Mouse (Mus musculus) CH12.LX (cell line): ENCODE data around the gene Cdk14. TPM values are rescaled to one million over a fixed set of nuclear protein-coding genes. Genes with fewer than 3 reads are reported as not detected.
A peak's percentile ranks its signal among the peaks of the same experiment; 100 is the strongest.

Experiments
- DNase-seq: peaks from one replicate; pipeline ENCODE4 v3.0.0-alpha.2; 2013; ENCODE audit errors: extremely low read depth
- H3K27ac ChIP-seq: 2 replicates; pipeline ENCODE4 v1.5.1; 2012; ENCODE audit warnings: low read depth, mild to moderate bottlenecking, control low read depth, moderate library complexity; ENCODE audit not compliant: insufficient read depth
- H3K27me3 ChIP-seq: replicated peaks from 2 replicates; pipeline ENCODE3; 2012; ENCODE audit warnings: inconsistent platforms
- H3K36me3 ChIP-seq, 2 experiments: replicated peaks in 1 of 2; 2 replicates each; pipeline versions ENCODE3 to v1.6.1; 2012; ENCODE audit warnings: inconsistent platforms in 1 of 2, low read length in 1 of 2, mild to moderate bottlenecking in 1 of 2, mixed read lengths in 1 of 2, moderate library complexity in 1 of 2; ENCODE audit not compliant: control insufficient read depth in 1 of 2, insufficient read depth in 1 of 2
- H3K4me1 ChIP-seq, 2 experiments: 2 replicates each; pipeline ENCODE4 v1.6.1; 2012; ENCODE audit warnings: inconsistent platforms in 1 of 2, moderate library complexity in 1 of 2; ENCODE audit not compliant: insufficient read depth in 2 of 2, control insufficient read depth in 1 of 2
- H3K4me2 ChIP-seq: 2 replicates; pipeline ENCODE4 v1.6.1; 2012; ENCODE audit warnings: low read depth, mild to moderate bottlenecking, control low read depth; ENCODE audit not compliant: poor library complexity, insufficient read depth, severe bottlenecking
- H3K4me3 ChIP-seq, 3 experiments: fragments of 150-350 bp in 1 of 3; sonication (generic) in 1 of 3; replicated peaks in 1 of 3; 2 replicates each; pipeline versions ENCODE3 to v1.5.1; 2011 to 2012; ENCODE audit warnings: low read depth in 2 of 3, low read length in 2 of 3, mild to moderate bottlenecking in 2 of 3, moderate library complexity in 2 of 3, control low read depth in 1 of 3, improper control_type of control experiment in 1 of 3, inconsistent platforms in 1 of 3, mixed read lengths in 1 of 3; ENCODE audit not compliant: poor library complexity in 1 of 3
- H3K79me2 ChIP-seq: replicated peaks from 2 replicates; pipeline ENCODE4 v1.6.1; 2012; ENCODE audit warnings: mild to moderate bottlenecking, moderate library complexity; ENCODE audit not compliant: control insufficient read depth, poor library complexity, insufficient read depth, severe bottlenecking; ENCODE audit errors: extremely low read depth
- H3K9ac ChIP-seq: 2 replicates; pipeline ENCODE4 v1.6.1; 2012; ENCODE audit warnings: low read depth, mild to moderate bottlenecking, control low read depth, moderate library complexity; ENCODE audit not compliant: insufficient read depth
- H3K9me3 ChIP-seq: replicated peaks from 2 replicates; pipeline ENCODE3; 2012; ENCODE audit warnings: low read length, inconsistent platforms, mixed read lengths
- BHLHE40 ChIP-seq: IDR thresholded peaks from 2 replicates; pipeline ENCODE4 v1.6.1; 2011; ENCODE audit warnings: mild to moderate bottlenecking, low read depth, low read length, improper control_type of control experiment
- CHD1 ChIP-seq: IDR thresholded peaks from 2 replicates; pipeline ENCODE4 v1.6.1; 2012; ENCODE audit warnings: low read depth, low read length, improper control_type of control experiment, inconsistent platforms
- CTCF ChIP-seq, 2 experiments: IDR thresholded peaks in 1 of 2; conservative IDR thresholded peaks in 1 of 2; 2 replicates each; pipeline ENCODE4 v1.5.1; 2011 to 2012; ENCODE audit warnings: low read depth in 2 of 2, low read length in 2 of 2, improper control_type of control experiment in 1 of 2, inconsistent platforms in 1 of 2, mild to moderate bottlenecking in 1 of 2, moderate library complexity in 1 of 2
- ELF1 ChIP-seq: IDR thresholded peaks from 2 replicates; pipeline ENCODE4 v1.6.1; 2014; ENCODE audit warnings: low read depth, mild to moderate bottlenecking, inconsistent platforms, low read length, improper control_type of control experiment
- EP300 ChIP-seq: IDR thresholded peaks from 2 replicates; pipeline ENCODE4 v1.6.1; 2011; ENCODE audit warnings: low read length, improper control_type of control experiment
- HCFC1 ChIP-seq: IDR thresholded peaks from 2 replicates; pipeline ENCODE4 v1.6.1; 2012; ENCODE audit warnings: low read depth, mild to moderate bottlenecking, inconsistent platforms, low read length, improper control_type of control experiment
- IRF4 ChIP-seq: IDR thresholded peaks from 2 replicates; pipeline ENCODE4 v1.6.1; 2014; ENCODE audit warnings: low read depth, mild to moderate bottlenecking, inconsistent platforms, low read length, improper control_type of control experiment
- JUN ChIP-seq: IDR thresholded peaks from 2 replicates; pipeline ENCODE4 v1.6.1; 2011; ENCODE audit warnings: low read depth, mild to moderate bottlenecking, low read length, improper control_type of control experiment, moderate library complexity; ENCODE audit not compliant: insufficient read depth
- JUND ChIP-seq: conservative IDR thresholded peaks from 2 replicates; pipeline ENCODE4 v1.6.1; 2011; ENCODE audit warnings: low read depth, low read length, improper control_type of control experiment
- KAT2A ChIP-seq: IDR thresholded peaks from 2 replicates; pipeline ENCODE4 v1.6.1; 2012; ENCODE audit warnings: low read length, improper control_type of control experiment, inconsistent platforms; ENCODE audit not compliant: insufficient replicate concordance
- MAFK ChIP-seq: IDR thresholded peaks from 2 replicates; pipeline ENCODE4 v1.6.1; 2011; ENCODE audit warnings: low read length, improper control_type of control experiment; ENCODE audit not compliant: insufficient replicate concordance
- MAX ChIP-seq: IDR thresholded peaks from 2 replicates; pipeline ENCODE4 v1.6.1; 2011; ENCODE audit warnings: low read length, improper control_type of control experiment
- MYC ChIP-seq: IDR thresholded peaks from 2 replicates; pipeline ENCODE4 v1.6.1; 2011; ENCODE audit warnings: low read depth, mild to moderate bottlenecking, improper control_type of control experiment, low read length
- NELFE ChIP-seq: IDR thresholded peaks from 2 replicates; pipeline ENCODE4 v1.6.1; 2011; ENCODE audit warnings: low read depth, low read length, improper control_type of control experiment
- NRF1 ChIP-seq: IDR thresholded peaks from 2 replicates; pipeline ENCODE4 v1.6.1; 2014; ENCODE audit warnings: low read depth, mild to moderate bottlenecking, inconsistent platforms, low read length, improper control_type of control experiment, moderate library complexity
- PAX5 ChIP-seq: IDR thresholded peaks from 2 replicates; pipeline ENCODE4 v1.6.1; 2012; ENCODE audit warnings: low read length, inconsistent platforms, mixed read lengths
- RAD21 ChIP-seq: IDR thresholded peaks from 2 replicates; pipeline ENCODE4 v1.6.1; 2011; ENCODE audit warnings: low read depth, mild to moderate bottlenecking, low read length, improper control_type of control experiment, moderate library complexity
- RCOR1 ChIP-seq: conservative IDR thresholded peaks from 2 replicates; pipeline ENCODE4 v1.6.1; 2012; ENCODE audit warnings: low read depth, mild to moderate bottlenecking, inconsistent platforms, low read length, improper control_type of control experiment
- SIN3A ChIP-seq: IDR thresholded peaks from 2 replicates; pipeline ENCODE4 v1.6.1; 2012; ENCODE audit warnings: low read length, improper control_type of control experiment, inconsistent platforms
- TBP ChIP-seq: conservative IDR thresholded peaks from 2 replicates; pipeline ENCODE4 v1.6.1; 2011; ENCODE audit warnings: low read depth, low read length, improper control_type of control experiment
- TCF12 ChIP-seq: IDR thresholded peaks from 2 replicates; pipeline ENCODE4 v1.6.1; 2014; ENCODE audit warnings: low read depth, mild to moderate bottlenecking, inconsistent platforms, low read length, improper control_type of control experiment
- UBTF ChIP-seq: IDR thresholded peaks from 2 replicates; pipeline ENCODE4 v1.6.1; 2012; ENCODE audit warnings: low read depth, mild to moderate bottlenecking, inconsistent platforms, low read length, improper control_type of control experiment, moderate library complexity
- ZC3H11A ChIP-seq: IDR thresholded peaks from 2 replicates; pipeline ENCODE4 v1.6.1; 2012; ENCODE audit warnings: low read depth, mild to moderate bottlenecking, inconsistent platforms, low read length, improper control_type of control experiment
- ZNF384 ChIP-seq: IDR thresholded peaks from 2 replicates; pipeline ENCODE4 v1.6.1; 2012; ENCODE audit warnings: low read depth, low read length, improper control_type of control experiment, inconsistent platforms
- dilution Hi-C: fragments of 300-500 bp; cut with MboI; formaldehyde crosslinking; loops from 2 replicates; pipeline ENCODE4 v1.14.3; 2020; ENCODE audit warnings: low sequenced_read_pairs; ENCODE audit not compliant: extremely low pct_unique_long_range_greater_than_20kb, extremely low pct_ligation_motif_present
- in situ Hi-C: fragments of 300-500 bp; cut with MboI; formaldehyde crosslinking; loops from 3 replicates; pipeline ENCODE4 v1.14.3; 2019; ENCODE audit warnings: low sequenced_read_pairs, low pct_ligation_motif_present, low pct_unique_long_range_greater_than_20kb, mixed read lengths
- polyA plus RNA-seq: library from polyadenylated mRNA; unstranded; fragments of >175 nt; gene quantifications from 2 replicates; pipeline ENCODE4 v1.2.1, GENCODE M21; 2012; ENCODE audit warnings: low read depth; ENCODE audit not compliant: insufficient read length
- total RNA-seq, 2 experiments: library from RNA; depleted of rRNA; stranded (reverse); fragments of 300-350 nt in 1 of 2; fragments of >200 nt in 1 of 2; gene quantifications; 2 replicates each; pipeline ENCODE4 v1.2.3; 2012 to 2014

The Cdk14 gene
- total and polyA plus RNA-seq, 3 experiments = 3.7 to 12.0 (median 8.9) TPM

DNA sequence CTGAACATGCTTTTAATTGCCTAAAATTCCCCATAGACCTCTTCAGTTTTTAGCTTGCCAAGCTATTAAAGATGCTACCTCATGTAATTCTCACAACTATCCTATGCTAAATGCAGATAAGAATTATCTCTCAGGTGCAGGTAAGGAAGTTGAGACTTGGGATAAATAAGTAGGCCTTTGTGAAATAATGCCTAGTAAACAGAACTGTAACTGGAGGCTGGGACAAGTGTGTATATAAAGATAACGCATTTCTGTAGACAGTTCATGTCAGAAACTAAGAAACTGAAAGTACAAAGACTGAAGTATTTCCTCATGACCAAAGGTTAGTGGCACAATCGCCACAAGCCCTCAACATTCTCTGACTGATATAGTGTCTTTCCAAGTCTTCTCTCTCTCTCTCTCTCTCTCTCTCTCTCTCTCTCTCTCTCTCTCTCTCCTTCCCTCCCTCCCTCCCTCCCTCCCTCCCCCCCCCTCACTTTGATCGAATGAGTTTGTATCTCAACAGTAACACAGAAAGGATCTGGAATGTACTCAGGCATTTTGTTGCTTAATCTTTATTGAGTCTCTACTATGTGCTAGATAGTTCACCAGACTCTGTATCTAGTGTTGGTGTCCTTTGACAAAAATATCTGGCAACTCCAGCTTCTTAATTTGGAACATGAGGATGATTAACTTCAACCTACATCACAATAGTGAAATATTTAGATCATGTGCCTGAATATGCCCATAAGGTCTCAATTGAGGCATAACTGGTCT lies 233.9 kb downstream of the Cdk14 start:
- in situ Hi-C loops = no loop called here
- H3K27me3 ChIP-seq = no peaks in the 10 kb centered on the region
- dilution Hi-C loops = no loop called here
- H3K4me3 ChIP-seq = no peak overlapping the region
- peak overlapping the region; percentile 44; the same call in 1 of the 2 replicates for H3K4me2 ChIP-seq
- H3K27ac ChIP-seq = no peak overlapping the region
- no peaks in the 10 kb centered on the region for H3K9me3 ChIP-seq
- TF ChIP-seq JUND (no peak), MAFK (no peak), TCF12 (no peak), EP300 (no peak), IRF4 (no peak), RCOR1 (no peak), SIN3A (no peak), MAX (no peak), HCFC1 (no peak), UBTF (no peak), CHD1 (no peak), RAD21 (no peak), BHLHE40 (no peak), NELFE (no peak), ELF1 (no peak), PAX5 (no peak), MYC (no peak)
- TF ChIP-seq, all 38 proteins: peak for 0
- Histone ChIP-seq H3K9ac (no peak overlapping the region; the same call in 1 of the 2 replicates), H3K4me1 (no peaks in the 10 kb centered on the region; a peak in 1 of 4 replicates), H3K79me2 (no peaks in the 10 kb centered on the region), H3K36me3 (no peaks in the 10 kb centered on the region)
- no peak for DNase-seq

DNA sequence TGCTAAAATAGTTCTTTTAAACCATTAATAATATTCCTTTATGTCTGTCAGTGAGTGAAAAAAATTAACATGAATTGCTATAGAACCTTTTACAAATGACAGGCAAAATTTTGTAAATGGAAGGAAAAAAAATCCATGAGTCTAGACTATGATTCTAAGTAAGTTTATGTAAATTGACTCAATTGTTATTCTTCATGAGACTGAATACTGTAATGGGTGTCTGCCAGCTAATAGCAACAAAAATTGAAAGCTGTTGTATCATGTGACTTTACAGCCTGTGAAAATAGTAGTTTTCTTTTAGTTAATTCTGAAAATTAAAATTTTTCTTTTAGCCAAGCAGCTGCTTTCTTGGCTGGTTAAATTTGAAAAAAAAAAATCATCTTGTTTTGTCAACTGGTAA lies 234.6 kb downstream of the Cdk14 start:
- in situ Hi-C loops = no loop called here

More for the DNA sequence above, 234.6 kb downstream of the Cdk14 start:
- H3K27me3 ChIP-seq = no peaks in the 10 kb centered on the region
- TF ChIP-seq ZC3H11A (no peak), ZNF384 (no peak), KAT2A (no peak), TBP (no peak), CTCF (conservative IDR thresholded peaks at IDR 0.05 in 1 of 2, IDR thresholded peaks at IDR 0.05 in 1 of 2; ENCODE audit: low read depth in 2 of 2, low read length in 2 of 2) (no peak), CHD1 (no peak), NRF1 (no peak), JUN (no peak), ELF1 (no peak), MAFK (no peak), NELFE (no peak), EP300 (no peak), IRF4 (no peak), MYC (no peak)
- H3K9me3 ChIP-seq = no peaks in the 10 kb centered on the region
- DNase-seq = no peak
- dilution Hi-C loops = no loop called here
- H3K79me2 ChIP-seq = no peaks in the 10 kb centered on the region
- no peak overlapping the region for H3K4me3 ChIP-seq
- no peak overlapping the region for H3K4me2 ChIP-seq
- H3K36me3 ChIP-seq = no peaks in the 10 kb centered on the region
- H3K4me1 ChIP-seq = no peaks in the 10 kb centered on the region; a peak in 1 of 4 replicates
- no peak overlapping the region for H3K27ac ChIP-seq
- no peak overlapping the region for H3K9ac ChIP-seq
